Mouse (Mus musculus): ENCODE measurements at regions not wholly inside any gene's neighbourhood (a gene's known extent, or its start where the extent isn't known, plus 50 kb on each side); places are given as distances from the start of the nearest gene placed in this dataset.

GRCm38 (mm10) chr2:21267149-21267761 is 61.7 kb downstream of the Thnsl1 start:
- DNase-seq, result no peak

- no peak for DNase-seq
Observed at GRCm38 (mm10) chr2:21269989-21270846, 64.7 kb downstream of the Thnsl1 start.

- DNase-seq, result no peak
Observed at GRCm38 (mm10) chr2:21273416-21273815, 67.9 kb downstream of the Thnsl1 start.

GRCm38 (mm10) chr2:21275315-21275714 is 69.8 kb downstream of the Thnsl1 start:
- no peak for DNase-seq

GRCm38 (mm10) chr2:21280794-21281420 is 75.4 kb downstream of the Thnsl1 start:
- peak; percentile 89 for DNase-seq

GRCm38 (mm10) chr2:21282505-21283200 is 77.1 kb downstream of the Thnsl1 start:
- DNase-seq, result no peak

- DNase-seq, result no peak
Observed at GRCm38 (mm10) chr2:21284881-21285280, 79.4 kb downstream of the Thnsl1 start.

GRCm38 (mm10) chr2:21287786-21288185 is 79.6 kb upstream of the Gpr158 start:
- DNase-seq, result peak; percentile 45

- peak; percentile 26 for DNase-seq
Observed at GRCm38 (mm10) chr2:21292669-21293151, 74.6 kb upstream of the Gpr158 start.

- no peak for DNase-seq
Observed at GRCm38 (mm10) chr2:21294002-21294401, 73.3 kb upstream of the Gpr158 start.

GRCm38 (mm10) chr2:21299681-21300080 is 67.7 kb upstream of the Gpr158 start:
- no peak for DNase-seq
